Mouse (Mus musculus) adipocyte (in vitro differentiated cells): ENCODE measurements around the gene Olfr1105.

Source experiments
- DNase-seq: peaks from one replicate; pipeline ENCODE4 v3.0.0-alpha.2; 2016; ENCODE audit warnings: low spot score

The Olfr1105 gene

DNA sequence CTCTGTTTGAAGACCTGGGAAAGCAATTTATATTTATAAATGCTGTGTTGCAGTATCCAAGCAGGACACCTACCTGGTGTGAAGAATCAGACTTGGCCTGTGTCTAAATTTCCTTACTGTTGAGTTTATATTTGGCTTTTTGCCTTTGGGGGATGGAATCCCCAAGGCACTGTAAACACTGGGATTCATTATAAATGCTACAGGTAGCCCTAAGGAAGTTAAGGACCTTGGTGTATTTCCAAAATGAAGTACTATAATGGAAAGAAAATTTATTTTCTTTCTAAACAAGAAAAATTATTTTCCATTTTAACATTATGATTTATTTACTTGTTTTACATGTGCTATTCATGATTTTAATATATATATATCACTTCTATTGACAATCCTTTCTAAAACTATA is at the start of gene Olfr1105:
Gene Olfr1105 (minus strand): TSS at position 101 of the 400 bp plus-strand sequence.
- DNase-seq: no peak

DNA sequence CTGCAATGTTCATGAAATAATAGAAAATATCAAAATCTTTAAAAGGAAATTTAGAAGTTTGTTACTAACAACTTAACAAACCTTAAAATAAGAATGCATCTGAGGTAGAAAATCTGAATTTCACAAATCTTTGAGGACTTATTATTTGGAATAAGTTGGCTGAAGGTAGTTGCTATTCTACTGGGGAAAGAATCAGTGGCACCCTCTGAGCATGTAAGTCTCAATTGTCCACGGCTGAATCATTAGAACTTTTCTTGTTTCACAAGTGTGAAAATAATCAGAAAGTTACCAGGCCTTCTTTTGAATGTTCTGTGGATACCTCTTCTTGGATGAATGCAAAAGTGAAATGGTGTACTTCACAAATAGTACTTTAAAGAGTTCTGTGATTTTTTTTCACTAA is 39.4 kb upstream of the Olfr1105 start, which contains the start of gene Olfr1107:
Gene Olfr1107 (minus strand): TSS at position 101 of the 400 bp plus-strand sequence.
- DNase-seq: no peak

DNA sequence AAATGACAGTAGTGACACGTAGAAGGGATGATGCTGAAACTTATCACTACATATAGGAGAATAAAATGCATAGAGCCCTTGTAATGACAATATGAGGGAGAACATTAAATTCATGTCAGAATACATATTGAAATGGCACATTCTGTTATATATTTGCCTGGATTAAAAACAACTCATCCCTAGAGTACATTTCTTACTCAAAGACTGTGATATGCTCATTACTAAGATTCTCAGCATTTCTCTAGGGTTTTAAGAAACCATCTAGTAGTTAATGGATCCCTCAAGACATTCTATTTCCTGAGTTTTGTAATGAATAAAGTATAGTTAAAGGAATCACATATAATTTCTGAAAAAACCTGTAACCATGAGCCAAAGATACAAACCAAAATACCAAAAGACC is 15.8 kb upstream of the Olfr1105 start, which contains the start of gene Olfr1106:
Gene Olfr1106 (minus strand): TSS at position 101 of the 400 bp plus-strand sequence.
- no peak for DNase-seq

DNA sequence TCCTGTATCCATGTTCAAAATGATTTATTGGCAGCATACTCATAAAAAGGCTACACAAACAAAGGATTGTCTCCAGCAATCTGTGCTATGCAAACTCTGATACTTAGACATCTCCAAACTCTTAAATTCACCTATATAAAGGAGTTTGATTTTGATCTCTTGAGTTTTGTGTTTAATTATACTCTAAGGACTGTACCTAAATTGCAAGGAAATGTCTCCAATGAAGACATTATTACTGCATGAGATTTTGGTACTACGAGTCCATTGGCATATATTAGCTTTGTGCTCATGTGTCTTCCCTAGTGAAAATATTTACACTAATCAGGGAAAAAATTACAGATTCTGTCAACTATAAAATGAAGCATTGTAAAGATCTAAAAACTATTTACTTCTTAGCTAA is 9.4 kb downstream of the Olfr1105 start, which contains the start of gene Olfr1104:
Gene Olfr1104 (minus strand): TSS at position 101 of the 400 bp plus-strand sequence.
- no peak for DNase-seq

DNA sequence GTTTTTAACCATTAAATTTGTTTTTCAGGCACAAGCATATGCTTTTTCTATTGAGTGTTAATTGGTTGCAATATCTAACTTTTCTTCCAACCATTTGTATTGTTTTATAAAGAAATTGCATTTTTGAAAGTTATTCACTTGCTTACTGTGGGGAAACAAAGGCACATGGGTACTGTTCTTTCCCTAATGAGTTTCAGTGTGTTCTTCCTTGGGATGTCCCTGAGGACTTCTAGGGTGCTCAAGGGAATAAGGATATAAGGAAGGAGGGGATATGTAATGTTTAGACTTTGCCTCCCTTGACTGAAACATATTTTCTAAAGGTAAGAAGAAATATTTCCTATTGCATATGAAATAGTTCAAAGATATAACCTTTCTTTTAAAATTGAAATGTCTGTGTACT is 38.2 kb downstream of the Olfr1105 start, which contains the start of gene Olfr1102:
Gene Olfr1102 (plus strand): TSS at position 301 of the 400 bp plus-strand sequence.
- DNase-seq: no peak

DNA sequence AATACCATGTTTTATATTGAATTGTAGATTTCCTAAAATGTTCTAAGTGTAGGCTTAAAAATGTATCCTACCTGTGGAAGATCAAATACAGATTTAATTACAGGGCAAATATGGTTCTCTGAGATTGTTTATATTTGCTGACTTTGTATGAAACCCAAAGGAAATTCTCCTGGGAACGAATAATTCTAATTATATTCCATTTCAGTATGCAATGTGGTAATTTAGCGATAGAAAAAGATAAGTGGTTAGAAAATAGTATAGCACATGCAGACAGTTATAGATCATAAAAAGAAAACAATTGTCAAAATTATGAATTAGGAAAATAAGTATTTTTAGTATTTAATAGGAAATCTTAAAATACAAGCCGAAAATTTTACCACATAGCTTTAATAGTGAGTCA is 45.2 kb downstream of the Olfr1105 start, which contains the start of gene Olfr1101:
Gene Olfr1101 (minus strand): TSS at position 101 of the 400 bp plus-strand sequence.
- no peak for DNase-seq
